Mouse (Mus musculus) C2C12 (cell line): ENCODE results near the gene Ptprn2.

ENCODE experiments used
- CTCF ChIP-seq: IDR thresholded peaks from one replicate; pipeline ENCODE4 v1.5.1; 2011; ENCODE audit not compliant: control insufficient read depth, insufficient read depth, insufficient read length
- MAX ChIP-seq: IDR thresholded peaks from one replicate; pipeline ENCODE4 v1.6.1; 2011; ENCODE audit warnings: mild to moderate bottlenecking, control low read depth
- MYOG ChIP-seq: IDR thresholded peaks from one replicate; pipeline ENCODE4 v1.6.1; 2011; ENCODE audit not compliant: control insufficient read depth, insufficient read length; ENCODE audit errors: extremely low read depth
- USF1 ChIP-seq: IDR thresholded peaks from one replicate; pipeline ENCODE4 v1.6.1; 2011; ENCODE audit warnings: low read depth, mild to moderate bottlenecking, control low read depth, moderate library complexity

GRCm38 (mm10) chr12:116989144-116989543 is 503.6 kb downstream of the Ptprn2 start:
- TF ChIP-seq MAX = no peak
- TF ChIP-seq CTCF = no peak
- TF ChIP-seq MYOG = no peak
- no peak for TF ChIP-seq USF1
